Mouse (Mus musculus) lung, adult 2 months (tissue): Measurements from ENCODE around the gene Elmsan1.

Source experiments
- CTCF ChIP-seq: fragments of 200-500 bp; IDR thresholded peaks from 2 replicates; pipeline ENCODE4 v1.5.1; 2011; ENCODE audit warnings: mild to moderate bottlenecking, low read length, control low read depth; ENCODE audit not compliant: insufficient read depth
- POLR2A ChIP-seq: fragments of 200-500 bp; IDR thresholded peaks from 2 replicates; pipeline ENCODE4 v1.6.1; 2011; ENCODE audit warnings: low read depth, mild to moderate bottlenecking, control low read depth, low read length, borderline replicate concordance; ENCODE audit errors: extremely low read depth

GRCm38 (mm10) chr12:84203170-84203777 is 15.4 kb downstream of the Elmsan1 start:
- TF ChIP-seq CTCF: no peak
- no peak for TF ChIP-seq POLR2A
